20 mouse cellular contexts compared by ENCODE assay signal in genomic region chr19:4370656-4371055, GRCm38 (mm10). TPM values are rescaled to one million over a fixed set of nuclear protein-coding genes. Genes with fewer than 3 reads are reported as not detected.
DNase-seq lines count a peak whose midpoint lies in the region; ATAC-seq and TF ChIP-seq lines count a peak whose summit lies in the region.
"Had no signal": no experiment of that assay in that cellular context is flagged by ENCODE, and none has a peak within 500 bp of the region (broad histone marks: within the 10 kb centered on the region; RNA-seq: fewer than 3 reads in every experiment).

No protein-coding gene starts in this region.

- H3K4me3 ChIP-seq in limb, embryonic 14.5 days (replicated peaks; ENCODE audit: low read length) = no peak overlapping the region
- no peak overlapping the region for H3K4me3 ChIP-seq in limb, embryonic 10.5 days
- no peak overlapping the region for H3K4me3 ChIP-seq in limb, embryonic 15.5 days
- no peak overlapping the region for H3K4me3 ChIP-seq in hindbrain, embryonic 10.5 days
- H3K4me3 ChIP-seq: embryonic facial prominence, embryonic 13.5 days; forebrain, embryonic 13.5 days; heart, embryonic 13.5 days; intestine, embryonic 15.5 days had no signal

- H3K36me3 ChIP-seq in limb, embryonic 14.5 days (ENCODE audit: control insufficient read depth, insufficient read depth, low read length) = peaks cover 5% of the 10 kb centered on the region; the same call in 1 of the 2 replicates
- peaks cover 53% of the 10 kb centered on the region for H3K36me3 ChIP-seq in limb, embryonic 10.5 days
- peaks cover 10% of the 10 kb centered on the region; the same call in 1 of the 2 replicates for H3K36me3 ChIP-seq in limb, embryonic 15.5 days
- peaks cover 41% of the 10 kb centered on the region for H3K36me3 ChIP-seq in hindbrain, embryonic 10.5 days
- H3K36me3 ChIP-seq: intestine, embryonic 15.5 days had no signal

- DNase-seq in limb, embryonic 14.5 days (ENCODE audit: low spot score) = peak; percentile 50
- no peak for DNase-seq in limb, embryonic 10.5 days (ENCODE audit: low spot score)
- DNase-seq in NIH3T3 (ENCODE audit: low read depth) = peak; percentile 64
- no peak for DNase-seq in hindbrain, embryonic 10.5 days (ENCODE audit: low spot score)
- DNase-seq: adrenal gland, adult 8-10 months; adrenal gland, postnatal 36 days; cerebellum, adult 11-12 months; cerebellum, adult 9-11 months; cerebellum, postnatal 36 days; forebrain, postnatal 0 days; gastrocnemius, postnatal 36 days; heart, adult 11 months; heart, postnatal 10 days had no signal

- H3K4me1 ChIP-seq in limb, embryonic 14.5 days (ENCODE audit: control insufficient read depth, insufficient read depth, low read length) = peaks cover 6% of the 10 kb centered on the region
- H3K4me1 ChIP-seq in limb, embryonic 10.5 days = no peaks in the 10 kb centered on the region
- H3K4me1 ChIP-seq in limb, embryonic 15.5 days = no peaks in the 10 kb centered on the region
- no peaks in the 10 kb centered on the region for H3K4me1 ChIP-seq in hindbrain, embryonic 10.5 days (replicated peaks)
- H3K4me1 ChIP-seq: embryonic facial prominence, embryonic 13.5 days; forebrain, embryonic 13.5 days; intestine, embryonic 15.5 days had no signal

- WGBS in limb, embryonic 14.5 days = 56% methylated on average over 2 of the region's 2 CpGs
- 98% methylated on average over 2 of the region's 2 CpGs for WGBS in limb, embryonic 10.5 days
- WGBS in limb, embryonic 15.5 days = 47% methylated on average over 2 of the region's 2 CpGs
- WGBS in hindbrain, embryonic 10.5 days = 94% methylated on average over 2 of the region's 2 CpGs

- no peak for TF ChIP-seq POLR2A in limb, embryonic 14.5 days (IDR thresholded peaks at IDR 0.05; ENCODE audit: borderline replicate concordance, extremely low read depth, insufficient read depth, insufficient read length)

- H3K27me3 ChIP-seq in limb, embryonic 14.5 days (ENCODE audit: control insufficient read depth, insufficient read depth, low read length) = no peaks in the 10 kb centered on the region
- no peaks in the 10 kb centered on the region for H3K27me3 ChIP-seq in limb, embryonic 10.5 days (ENCODE audit: low read depth, poor library complexity, severe bottlenecking)
- no peaks in the 10 kb centered on the region for H3K27me3 ChIP-seq in limb, embryonic 15.5 days
- no peaks in the 10 kb centered on the region for H3K27me3 ChIP-seq in hindbrain, embryonic 10.5 days (ENCODE audit: insufficient read depth, poor library complexity, severe bottlenecking)
- H3K27me3 ChIP-seq: embryonic facial prominence, embryonic 13.5 days; forebrain, embryonic 13.5 days; heart, embryonic 13.5 days; intestine, embryonic 15.5 days had no signal

- no peak overlapping the region for H3K27ac ChIP-seq in limb, embryonic 14.5 days (replicated peaks; ENCODE audit: low read depth, low read length)
- H3K27ac ChIP-seq in limb, embryonic 10.5 days = no peak overlapping the region
- H3K27ac ChIP-seq in limb, embryonic 15.5 days = 0 out of 2 replicates have a peak overlapping the region, but pooled peaks have one; percentile 1
- H3K27ac ChIP-seq in hindbrain, embryonic 10.5 days = no peak overlapping the region
- H3K27ac ChIP-seq: embryonic facial prominence, embryonic 13.5 days; forebrain, embryonic 13.5 days; heart, embryonic 13.5 days; hindbrain, embryonic 14.5 days; intestine, embryonic 15.5 days had no signal

- no peaks in the 10 kb centered on the region for H3K9me3 ChIP-seq in limb, embryonic 14.5 days (ENCODE audit: control insufficient read depth, low read length)
- H3K9me3 ChIP-seq in limb, embryonic 10.5 days (replicated peaks) = no peaks in the 10 kb centered on the region
- no peaks in the 10 kb centered on the region for H3K9me3 ChIP-seq in limb, embryonic 15.5 days
- H3K9me3 ChIP-seq in hindbrain, embryonic 10.5 days = no peaks in the 10 kb centered on the region
- H3K9me3 ChIP-seq: embryonic facial prominence, embryonic 13.5 days; forebrain, embryonic 13.5 days; heart, embryonic 13.5 days; intestine, embryonic 15.5 days had no signal

- no peak for ATAC-seq in limb, embryonic 14.5 days (ENCODE audit: low FRiP score, low read depth)
- no peak for ATAC-seq in limb, embryonic 15.5 days (ENCODE audit: insufficient number of reproducible peaks, low FRiP score, low TSS enrichment, low read depth)
- no peak for ATAC-seq in cerebellum, adult (ENCODE audit: insufficient number of reproducible peaks, low FRiP score, low TSS enrichment)
- ATAC-seq: forebrain, embryonic 13.5 days; forebrain, postnatal 0 days; intestine, embryonic 15.5 days had no signal

- no peak overlapping the region for H3K9ac ChIP-seq in limb, embryonic 14.5 days (ENCODE audit: low read depth, low read length, severe bottlenecking)
- H3K9ac ChIP-seq in limb, embryonic 15.5 days = no peak overlapping the region
- H3K9ac ChIP-seq: embryonic facial prominence, embryonic 13.5 days; forebrain, embryonic 13.5 days; forebrain, postnatal 0 days; heart, embryonic 13.5 days; hindbrain, embryonic 14.5 days; intestine, embryonic 15.5 days had no signal

- H3K4me2 ChIP-seq in limb, embryonic 14.5 days (replicated peaks; ENCODE audit: low read depth, low read length, severe bottlenecking) = no peak overlapping the region
- H3K4me2 ChIP-seq in limb, embryonic 15.5 days = no peak overlapping the region
- H3K4me2 ChIP-seq: embryonic facial prominence, embryonic 13.5 days; forebrain, embryonic 13.5 days; heart, embryonic 13.5 days; hindbrain, embryonic 14.5 days; intestine, embryonic 15.5 days had no signal

RNA-seq across cellular contexts. Expression of gene Kdm2a, which starts 27.4 kb away (rescaled TPM):
- polyA plus RNA-seq in limb, embryonic 14.5 days (2012; rRNA removed) = 99.7 and 126 TPM in 2 replicates
- polyA plus RNA-seq in limb, embryonic 14.5 days (2014; fragmentation: Nextera tagmentation; extraction: Ambion mirVana) = 54.4 and 59.8 TPM in 2 replicates
- 67.6 and 77.9 TPM in 2 replicates for polyA plus RNA-seq in limb, embryonic 10.5 days (2016; fragmentation: Nextera tagmentation; extraction: Ambion mirVana)
- polyA plus RNA-seq in limb, embryonic 15.5 days (2015; fragmentation: Nextera tagmentation; extraction: Ambion mirVana) = 40.9 and 41.2 TPM in 2 replicates
- 51.6 and 53.9 TPM in 2 replicates for polyA plus RNA-seq in hindbrain, embryonic 10.5 days (2016; fragmentation: Nextera tagmentation; extraction: Ambion mirVana)

Comparison
In these comparisons a context has a peak if more than half of its experiments do, and no peak if none do; other contexts are left out.
1. DNase-seq: peak in limb, embryonic 14.5 days (single experiment) and NIH3T3 (single experiment); none in limb, embryonic 10.5 days (single experiment) and hindbrain, embryonic 10.5 days (single experiment).